Mouse (Mus musculus) right cerebral cortex, postnatal 25 days (tissue): ENCODE measurements around the gene Gm10024.
"Not testable (repeated sequence)": the region's sequence is repeated elsewhere in the genome, so short reads cannot be mapped to it uniquely, and the experiment has no call there.

Experiments
- DNase-seq: peaks from one replicate; pipeline ENCODE4 v3.0.0; 2022

The Gm10024 gene

GRCm38 (mm10) chr10:77711157-77711556 lies at the start of gene Gm10024:
Gene Gm10024, plus strand, starts transcription at chr10:77711457.
- DNase-seq = not testable (repeated sequence)

GRCm38 (mm10) chr10:77663949-77664665 lies 47.1 kb upstream of the Gm10024 start:
- no peak for DNase-seq

- no peak for DNase-seq
Observed at GRCm38 (mm10) chr10:77666342-77666741, 44.9 kb upstream of the Gm10024 start.

- DNase-seq = peak; percentile 45
Observed at GRCm38 (mm10) chr10:77667402-77667801, 43.9 kb upstream of the Gm10024 start.

DNA sequence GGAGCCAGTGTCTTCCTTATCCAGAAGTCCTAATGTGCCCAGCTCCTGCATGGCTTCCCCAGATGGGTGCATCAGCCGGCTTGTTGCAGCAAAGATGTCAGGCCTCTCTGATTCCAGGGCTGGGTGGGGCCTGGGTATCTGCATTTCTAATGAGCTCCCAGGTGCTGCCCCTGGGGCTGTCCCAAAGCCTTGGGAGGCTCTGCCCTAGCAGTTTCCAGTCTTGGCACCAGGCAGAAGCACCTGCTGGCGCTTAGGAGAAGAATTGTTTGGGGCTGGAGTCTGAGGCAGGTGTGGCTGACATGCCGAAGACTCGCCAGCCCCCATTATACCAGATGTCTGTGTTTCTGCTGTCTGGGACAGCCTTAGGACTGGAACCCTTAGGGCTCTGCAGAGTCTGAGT lies 40.5 kb upstream of the Gm10024 start:
- no peak for DNase-seq

- no peak for DNase-seq
Observed at GRCm38 (mm10) chr10:77671519-77671918, 39.7 kb upstream of the Gm10024 start.

DNA sequence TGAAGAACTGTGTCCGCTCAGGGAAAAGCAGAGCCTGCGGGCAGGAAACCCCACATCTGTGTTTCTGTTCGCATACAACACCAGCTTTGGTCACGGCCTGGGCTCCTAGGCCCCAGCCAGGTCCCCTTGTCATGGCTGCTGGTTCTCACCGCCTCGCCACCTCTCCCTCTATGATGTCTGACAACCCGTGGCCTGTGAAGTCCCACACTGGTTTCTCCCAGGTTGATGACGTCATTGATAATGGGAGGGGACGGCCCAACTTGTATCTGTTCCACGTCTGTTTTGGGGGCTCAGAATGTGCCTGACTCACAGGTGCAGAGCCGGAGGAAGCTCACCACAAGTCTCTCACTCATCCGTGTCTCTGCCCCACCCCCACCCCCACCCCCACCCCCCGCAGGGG lies 37.5 kb upstream of the Gm10024 start:
- DNase-seq = no peak

- no peak for DNase-seq
Observed at GRCm38 (mm10) chr10:77677562-77677961, 33.7 kb upstream of the Gm10024 start.

DNA sequence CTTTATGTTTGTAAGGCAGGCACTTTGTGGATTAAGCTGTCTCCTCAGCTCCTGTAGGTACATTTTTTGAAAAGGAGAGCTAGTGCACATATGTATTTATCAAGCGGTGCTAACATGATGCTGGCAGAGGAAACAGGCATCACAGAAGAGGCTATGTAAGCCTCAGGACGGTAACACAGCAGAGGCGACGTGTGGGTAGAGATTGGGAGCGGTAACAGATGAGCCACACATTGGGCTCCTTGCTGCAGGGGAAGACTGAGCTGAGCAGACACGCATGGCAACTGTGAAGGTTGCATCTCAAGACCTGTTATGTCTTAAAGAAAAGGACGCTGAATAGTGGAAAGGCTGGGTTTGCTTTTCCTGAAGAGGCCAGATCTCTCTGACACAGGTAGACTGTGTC lies 28.3 kb upstream of the Gm10024 start:
- peak; percentile 30 for DNase-seq

- no peak for DNase-seq
Observed at GRCm38 (mm10) chr10:77684181-77684580, 27.1 kb upstream of the Gm10024 start.

GRCm38 (mm10) chr10:77685895-77686664 lies 25.2 kb upstream of the Gm10024 start, which contains the start of gene Tspear:
Gene Tspear, plus strand, starts transcription at chr10:77686569.
- no peak for DNase-seq

GRCm38 (mm10) chr10:77687021-77687420 lies 24.2 kb upstream of the Gm10024 start:
- no peak for DNase-seq

DNA sequence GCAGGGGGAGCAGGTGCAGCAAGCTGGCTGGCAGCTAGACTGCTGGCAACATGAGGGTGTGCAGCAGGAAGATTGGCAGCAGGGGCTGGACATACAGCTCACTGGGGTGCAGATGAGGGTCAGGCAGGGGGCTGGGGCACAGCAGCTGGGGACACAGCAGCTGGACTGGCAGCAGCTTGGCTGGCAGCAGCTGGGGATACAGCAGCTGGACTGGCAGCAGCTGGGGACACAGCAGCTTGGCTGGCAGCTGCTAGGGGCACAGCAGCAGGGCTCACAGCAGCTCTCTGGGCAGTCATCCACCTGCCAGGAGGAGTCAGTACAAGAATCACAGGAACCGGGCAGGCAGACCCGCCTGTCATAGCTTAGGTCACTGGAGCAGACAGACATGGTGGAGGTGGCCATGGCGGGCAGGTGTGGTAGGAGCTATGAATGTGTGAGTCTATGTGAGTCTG lies 20.9 kb upstream of the Gm10024 start, which contains the start of gene Gm19402:
TSS of gene Gm19402 (minus strand) at position 402 of the 452 bp plus-strand sequence.
- not testable (repeated sequence) for DNase-seq

GRCm38 (mm10) chr10:77697133-77697532 lies 14.1 kb upstream of the Gm10024 start, which contains the start of gene Gm9508:
Gene Gm9508, minus strand, starts transcription at chr10:77697233.
- DNase-seq = no peak

GRCm38 (mm10) chr10:77706326-77706725 lies 4.9 kb upstream of the Gm10024 start, which contains the start of gene Gm10272:
Gene Gm10272, plus strand, starts transcription at chr10:77706626.
- DNase-seq = no peak

DNA sequence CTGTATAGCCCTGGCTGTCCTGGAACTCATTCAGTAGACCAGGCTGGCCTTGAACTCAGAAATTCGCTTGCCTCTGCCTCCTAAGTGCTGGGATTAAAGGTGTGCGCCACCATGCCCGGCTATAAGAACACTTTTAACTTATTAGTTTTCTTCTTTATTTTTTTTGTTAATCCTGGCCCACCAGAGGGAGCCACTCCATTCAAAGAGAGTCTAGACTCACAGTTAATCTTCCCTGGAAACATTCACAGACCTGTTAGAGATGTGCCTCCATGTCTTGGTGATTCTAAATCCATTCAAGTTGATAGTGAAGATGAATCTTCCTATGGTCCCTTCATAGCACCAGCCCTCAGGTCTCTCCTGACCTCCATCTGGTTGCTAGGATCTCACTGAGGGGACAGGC lies 1.4 kb upstream of the Gm10024 start:
- DNase-seq = no peak

- DNase-seq = no peak
Observed at GRCm38 (mm10) chr10:77713734-77714133, 2.5 kb downstream of the Gm10024 start.

DNA sequence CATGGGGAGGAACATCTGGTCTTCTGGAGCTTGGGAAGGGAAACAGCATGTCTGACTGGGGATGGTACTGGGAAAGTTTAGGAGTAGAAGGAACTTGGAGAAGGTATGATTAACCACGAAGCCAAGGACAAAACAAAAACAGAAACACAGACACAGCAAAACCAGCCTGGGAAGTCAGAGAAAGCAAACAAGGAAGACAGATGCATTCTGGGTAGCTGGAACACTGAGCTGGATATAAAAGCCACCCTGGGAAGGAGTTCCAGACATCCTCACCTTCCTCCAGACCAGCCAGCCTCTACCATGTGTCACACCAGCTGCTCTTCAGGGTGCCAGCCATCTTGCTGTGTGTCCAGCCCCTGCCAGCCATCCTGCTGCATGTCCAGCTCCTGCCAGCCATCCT lies 4.2 kb downstream of the Gm10024 start, which contains the start of gene Gm10142:
TSS of gene Gm10142 (plus strand) at position 301 of the 400 bp plus-strand sequence.
- DNase-seq = no peak

GRCm38 (mm10) chr10:77720299-77720698 lies 9.0 kb downstream of the Gm10024 start, which contains the start of gene Krtap12-1:
Gene Krtap12-1, plus strand, starts transcription at chr10:77720599.
- DNase-seq = not testable (repeated sequence)

DNA sequence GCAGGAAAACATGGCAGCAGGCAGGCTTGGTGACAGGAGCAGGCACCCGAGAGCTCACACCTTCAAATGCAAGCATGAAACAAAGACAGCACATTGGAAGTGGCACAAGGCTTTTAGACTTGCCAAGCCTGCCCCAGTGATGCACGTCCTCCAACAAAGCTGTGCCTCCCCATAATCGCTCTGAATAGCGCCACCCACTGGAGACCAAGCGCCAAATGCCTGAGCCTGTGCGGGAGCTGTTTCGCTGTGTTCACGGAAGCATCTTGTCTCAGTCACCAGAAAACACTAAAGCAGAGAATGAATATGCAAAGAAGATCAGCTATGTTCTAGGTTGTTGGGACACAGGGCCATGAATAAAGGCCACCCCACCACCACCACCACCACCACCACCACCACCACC lies 13.6 kb downstream of the Gm10024 start:
- no peak for DNase-seq

GRCm38 (mm10) chr10:77726186-77726585 lies 14.9 kb downstream of the Gm10024 start, which contains the start of gene Gm10100:
Gene Gm10100, plus strand, starts transcription at chr10:77726486.
- no peak for DNase-seq

DNA sequence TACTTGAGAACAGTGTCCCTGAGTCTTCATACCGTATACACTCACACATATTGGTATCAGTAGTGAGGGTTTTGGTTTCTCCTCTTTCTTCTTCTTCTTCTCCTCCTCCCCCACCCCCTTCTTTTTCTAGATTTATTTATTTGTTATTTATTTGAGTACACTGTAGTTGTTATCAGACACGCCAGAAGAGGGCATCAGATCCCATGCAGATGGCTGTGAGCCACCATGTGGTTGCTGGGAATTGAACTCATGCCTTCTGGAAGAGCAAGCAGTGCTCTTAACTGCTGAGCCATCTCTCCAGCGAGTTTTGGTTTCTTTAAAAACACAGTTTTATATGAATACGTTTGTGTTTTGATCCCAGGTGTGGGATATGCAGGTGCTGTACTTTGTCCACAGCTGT lies 17.0 kb downstream of the Gm10024 start:
- no peak for DNase-seq

DNA sequence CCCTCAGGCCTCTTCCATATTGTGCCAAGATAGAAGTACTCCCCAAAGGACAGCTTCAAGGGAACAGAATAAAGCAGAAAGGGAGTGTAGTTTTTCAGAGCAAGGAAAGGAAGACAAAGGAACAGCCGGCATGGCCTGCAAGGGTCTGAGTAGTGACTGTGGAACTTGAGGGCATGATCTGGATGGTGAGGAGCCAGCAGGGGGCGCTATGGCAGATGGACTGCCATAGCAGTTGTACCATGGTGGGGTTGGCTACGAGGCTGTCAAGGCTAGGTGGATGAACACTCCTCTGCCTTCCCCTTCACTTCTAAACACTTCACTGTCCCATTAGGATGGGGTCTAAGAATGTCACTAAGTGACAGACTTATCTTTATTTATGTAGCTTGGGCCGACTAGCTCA lies 18.0 kb downstream of the Gm10024 start:
- DNase-seq = no peak

- DNase-seq = no peak
Observed at GRCm38 (mm10) chr10:77735928-77736327, 24.7 kb downstream of the Gm10024 start.
